Mouse (Mus musculus) hindbrain, postnatal 0 days (tissue): ENCODE measurements at regions not wholly inside any gene's neighbourhood (a gene's known extent, or its start where the extent isn't known, plus 50 kb on each side); places are given as distances from the start of the nearest gene placed in this dataset.

ENCODE experiments used
- ATAC-seq: fragments of 200-750 bp; cut with Nextera tagmentation; 2 replicates; pipeline ENCODE4 v1.8.0; 2017; ENCODE audit warnings: mild to moderate bottlenecking, moderate TSS enrichment, moderate library complexity
- DNase-seq: peaks from one replicate; pipeline ENCODE4 v3.0.0-alpha.2; 2015; ENCODE audit warnings: low spot score
- H3K27ac ChIP-seq: fragments of 300-500 bp; sonication (generic); 2 replicates; pipeline ENCODE4 v1.5.1; 2014; ENCODE audit warnings: mild to moderate bottlenecking
- H3K27me3 ChIP-seq: fragments of 300-500 bp; sonication (generic); 2 replicates; pipeline ENCODE4 v1.6.1; 2014; ENCODE audit warnings: low read length, mixed read lengths; ENCODE audit not compliant: insufficient read depth
- H3K36me3 ChIP-seq: fragments of 300-500 bp; sonication (generic); 2 replicates; pipeline ENCODE4 v1.6.1; 2014; ENCODE audit warnings: low read length, mixed read lengths; ENCODE audit not compliant: insufficient read depth
- H3K4me1 ChIP-seq: fragments of 300-500 bp; sonication (generic); 2 replicates; pipeline ENCODE4 v1.6.1; 2014; ENCODE audit warnings: antibody characterized with exemption, low read length, mixed read lengths; ENCODE audit not compliant: insufficient read depth
- H3K4me2 ChIP-seq: fragments of 300-500 bp; sonication (generic); 2 replicates; pipeline ENCODE4 v1.6.1; 2014; ENCODE audit warnings: low read depth, mild to moderate bottlenecking, low read length, moderate library complexity, mixed read lengths
- H3K4me3 ChIP-seq: fragments of 300-500 bp; sonication (generic); 2 replicates; pipeline ENCODE4 v1.5.1; 2014; ENCODE audit warnings: low read length
- H3K9ac ChIP-seq: fragments of 300-500 bp; sonication (generic); replicated peaks from 2 replicates; pipeline ENCODE4 v1.6.1; 2014; ENCODE audit warnings: mild to moderate bottlenecking, low read length, moderate library complexity, mixed read lengths
- H3K9me3 ChIP-seq: fragments of 300-500 bp; sonication (generic); 2 replicates; pipeline ENCODE4 v1.6.1; 2016; ENCODE audit warnings: low read length, mixed read lengths
- CTCF ChIP-seq: IDR thresholded peaks from 2 replicates; pipeline ENCODE4 v1.5.1; 2016; ENCODE audit warnings: antibody characterized with exemption, control low read depth, low read depth
- WGBS: fragments of 180-500 bp; shearing (Covaris S2); extraction: QIAGEN DNeasy Blood & Tissue Kit; methylation state at CpG from one replicate; pipeline ENCODE4 v1.1.7; 2014; 5-methylcytosine and 5-hydroxymethylcytosine counted together

DNA sequence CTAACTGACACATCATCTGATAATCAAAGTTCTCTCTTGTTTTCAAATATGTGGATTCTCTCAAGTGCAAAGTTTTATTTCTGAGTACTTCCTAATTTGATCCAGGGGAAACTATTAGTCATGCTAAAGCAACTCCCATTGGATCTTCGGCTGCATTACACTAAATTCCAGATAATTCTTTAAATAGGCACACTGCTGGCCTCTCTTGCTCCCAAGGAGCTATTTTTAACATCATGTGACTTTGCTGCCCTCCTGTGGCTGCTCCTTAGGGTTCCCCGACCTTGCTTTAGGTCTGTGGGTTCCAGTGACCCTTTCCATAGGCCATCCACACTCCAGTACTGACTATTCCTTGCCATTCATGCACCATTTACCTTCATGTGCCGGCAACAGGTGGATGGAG, 230.5 kb upstream of the Gm10295 start:
- peak; percentile 38 for TF ChIP-seq CTCF
- H3K4me3 ChIP-seq = no peak overlapping the region
- no peak overlapping the region for H3K27ac ChIP-seq
- H3K4me1 ChIP-seq = no peaks in the 10 kb centered on the region
- H3K36me3 ChIP-seq = no peaks in the 10 kb centered on the region
- H3K4me2 ChIP-seq = no peak overlapping the region
- H3K9ac ChIP-seq = no peak overlapping the region
- H3K27me3 ChIP-seq = no peaks in the 10 kb centered on the region
- DNase-seq = peak; percentile 10
- H3K9me3 ChIP-seq = no peaks in the 10 kb centered on the region
- WGBS = 31% methylated on average over 3 of the region's 3 CpGs
- no peak for ATAC-seq

GRCm38 (mm10) chr7:71560296-71560936, 209.1 kb upstream of the Gm10295 start:
- H3K4me2 ChIP-seq = no peak overlapping the region
- no peaks in the 10 kb centered on the region for H3K9me3 ChIP-seq
- no peak overlapping the region for H3K4me3 ChIP-seq
- no peak for TF ChIP-seq CTCF
- DNase-seq = no peak
- H3K4me1 ChIP-seq = no peaks in the 10 kb centered on the region
- ATAC-seq = no peak
- 38% methylated on average over 2 of the region's 2 CpGs for WGBS
- no peak overlapping the region for H3K27ac ChIP-seq
- H3K9ac ChIP-seq = no peak overlapping the region
- no peaks in the 10 kb centered on the region for H3K27me3 ChIP-seq
- no peaks in the 10 kb centered on the region for H3K36me3 ChIP-seq

DNA sequence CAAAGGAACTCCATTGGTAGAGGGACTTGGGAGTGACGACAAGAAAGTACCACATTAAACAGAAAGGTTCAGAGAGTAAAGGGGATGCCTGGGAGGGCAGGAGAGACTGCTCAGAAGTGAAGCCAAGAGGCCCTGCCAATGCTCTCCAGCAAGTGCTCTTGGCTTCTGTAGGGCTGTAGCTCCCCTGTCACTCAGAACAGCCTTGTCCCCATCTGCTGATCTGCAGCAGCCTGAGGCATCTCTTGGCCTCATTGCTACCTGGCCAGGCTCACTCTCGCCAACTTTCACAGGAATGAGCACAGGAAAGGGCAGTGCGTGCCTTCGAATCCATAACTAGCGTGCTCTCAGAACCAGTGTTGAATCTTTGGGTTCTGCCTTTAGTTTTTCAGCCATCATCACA, 205.2 kb upstream of the Gm10295 start:
- no peak overlapping the region for H3K27ac ChIP-seq
- no peak overlapping the region for H3K9ac ChIP-seq
- no peaks in the 10 kb centered on the region for H3K9me3 ChIP-seq
- H3K36me3 ChIP-seq = no peaks in the 10 kb centered on the region
- H3K4me2 ChIP-seq = no peak overlapping the region
- no peak for TF ChIP-seq CTCF
- H3K4me3 ChIP-seq = no peak overlapping the region
- no peaks in the 10 kb centered on the region for H3K27me3 ChIP-seq
- ATAC-seq = no peak
- WGBS = 87% methylated on average over 5 of the region's 5 CpGs
- DNase-seq = peak; percentile 13
- H3K4me1 ChIP-seq = no peaks in the 10 kb centered on the region

DNA sequence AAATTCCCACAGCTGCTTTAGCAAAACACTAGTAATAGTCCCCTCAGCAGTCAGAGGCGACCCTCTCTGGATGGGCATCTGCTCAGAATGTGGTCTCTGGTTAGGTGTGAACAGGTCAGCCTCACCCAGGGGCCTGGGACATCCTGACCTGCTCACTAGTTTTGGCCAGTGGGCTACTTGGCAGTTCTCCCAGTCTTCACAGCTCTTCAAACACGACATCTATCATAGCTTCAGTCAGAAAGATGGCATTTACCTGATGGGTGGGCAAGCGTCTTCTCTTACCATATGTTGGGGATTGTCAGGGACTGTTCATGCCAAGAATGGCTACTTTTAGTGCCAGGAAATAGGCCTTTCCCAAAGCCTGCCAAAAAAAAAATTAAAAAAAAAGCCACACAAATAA, 204.2 kb upstream of the Gm10295 start:
- Histone ChIP-seq H3K4me2 (no peak overlapping the region), H3K9me3 (no peaks in the 10 kb centered on the region), H3K4me3 (no peak overlapping the region), H3K27me3 (no peaks in the 10 kb centered on the region), H3K27ac (no peak overlapping the region), H3K4me1 (no peaks in the 10 kb centered on the region), H3K36me3 (no peaks in the 10 kb centered on the region), H3K9ac (no peak overlapping the region)
- 0 out of 2 replicates have a peak, but pooled peaks have one; percentile 47 for ATAC-seq
- WGBS = 63% methylated on average over 3 of the region's 3 CpGs
- DNase-seq = peak; percentile 49
- no peak for TF ChIP-seq CTCF

GRCm38 (mm10) chr7:71546606-71547213, 195.4 kb upstream of the Gm10295 start:
- Histone ChIP-seq H3K4me3 (no peak overlapping the region), H3K36me3 (no peaks in the 10 kb centered on the region), H3K9ac (no peak overlapping the region), H3K27ac (no peak overlapping the region), H3K9me3 (no peaks in the 10 kb centered on the region), H3K4me1 (no peaks in the 10 kb centered on the region), H3K27me3 (no peaks in the 10 kb centered on the region), H3K4me2 (no peak overlapping the region)
- DNase-seq = no peak
- no peak for ATAC-seq
- no peak for TF ChIP-seq CTCF
- WGBS = 77% methylated on average over 6 of the region's 6 CpGs

GRCm38 (mm10) chr7:71541467-71541866, 190.2 kb upstream of the Gm10295 start:
- WGBS = 32% methylated on average over 2 of the region's 2 CpGs
- Histone ChIP-seq H3K27me3 (no peaks in the 10 kb centered on the region), H3K4me3 (no peak overlapping the region), H3K9me3 (no peaks in the 10 kb centered on the region), H3K27ac (no peak overlapping the region), H3K4me1 (no peaks in the 10 kb centered on the region), H3K36me3 (no peaks in the 10 kb centered on the region), H3K9ac (no peak overlapping the region), H3K4me2 (no peak overlapping the region)
- no peak for ATAC-seq
- TF ChIP-seq CTCF = no peak
- no peak for DNase-seq

GRCm38 (mm10) chr7:71533109-71533508, 181.8 kb upstream of the Gm10295 start:
- Histone ChIP-seq H3K4me3 (no peak overlapping the region), H3K9me3 (no peaks in the 10 kb centered on the region), H3K27ac (no peak overlapping the region), H3K4me2 (no peak overlapping the region), H3K36me3 (no peaks in the 10 kb centered on the region), H3K9ac (no peak overlapping the region), H3K27me3 (no peaks in the 10 kb centered on the region), H3K4me1 (no peaks in the 10 kb centered on the region)
- WGBS = 42% methylated on average over 5 of the region's 5 CpGs
- ATAC-seq = no peak
- no peak for TF ChIP-seq CTCF
- DNase-seq = peak; percentile 54
